In the genomic region with DNA sequence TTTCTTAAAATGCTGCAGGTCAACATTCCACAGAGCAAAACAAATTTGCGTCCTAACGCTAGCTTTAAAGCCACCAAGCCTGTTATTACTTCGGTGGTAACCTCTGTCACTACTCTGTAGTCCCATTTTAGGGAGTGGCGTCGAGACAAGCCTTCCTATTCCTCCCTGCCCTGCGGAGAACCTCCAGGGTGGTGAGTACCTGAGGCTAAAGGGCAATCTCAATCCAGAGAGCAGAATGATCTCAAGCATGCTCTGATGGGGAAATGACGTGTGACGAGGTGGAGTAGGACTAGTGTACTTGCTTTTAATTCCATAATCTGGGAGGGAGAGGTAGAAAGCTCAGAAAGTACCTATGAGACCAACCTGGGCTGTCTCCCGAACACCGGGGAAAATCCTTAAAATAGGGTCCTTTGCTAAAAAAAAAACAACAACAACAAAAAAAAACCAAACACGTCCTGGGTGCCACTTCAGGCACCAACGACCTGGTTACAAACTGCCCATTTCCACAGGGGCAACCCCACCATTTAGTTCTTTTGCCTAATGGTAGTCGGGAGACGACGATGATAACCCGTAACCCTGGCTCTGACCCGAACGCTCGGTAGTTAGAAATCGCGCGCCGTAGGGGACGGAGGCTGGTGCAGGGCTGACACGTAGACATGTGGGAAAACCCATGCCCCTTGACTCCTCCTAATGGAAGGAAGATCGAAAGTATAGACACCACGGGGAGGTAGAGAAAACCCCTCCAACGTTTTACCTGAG, we compare ENCODE assay signal across 8 mouse cellular contexts. TPM values are rescaled to one million over a fixed set of nuclear protein-coding genes. Genes with fewer than 3 reads are reported as not detected.
DNase-seq lines count a peak whose midpoint lies in the region; ATAC-seq and TF ChIP-seq lines count a peak whose summit lies in the region.

No protein-coding gene starts in this region.

- H3K9ac ChIP-seq in hindbrain, embryonic 11.5 days (ENCODE audit: low read depth, low read length), result peak overlapping the region; percentile 61
- peak overlapping the region; percentile 72 for H3K9ac ChIP-seq in liver, adult 2 months (ENCODE audit: low read depth, low read length)
- peak overlapping the region; percentile 98 for H3K9ac ChIP-seq in stomach, embryonic 14.5 days (replicated peaks; ENCODE audit: low read depth, low read length)

- peak overlapping the region; percentile 100 for H3K27ac ChIP-seq in left cerebral cortex, adult 2 months
- peak overlapping the region; percentile 91 for H3K27ac ChIP-seq in bone marrow, adult 2 months (ENCODE audit: control insufficient read depth, insufficient read depth, low read depth, low read length, poor library complexity)
- H3K27ac ChIP-seq in hindbrain, embryonic 11.5 days (ENCODE audit: low read depth, low read length), result no peak overlapping the region
- peak overlapping the region; percentile 59 for H3K27ac ChIP-seq in liver, adult 2 months (replicated peaks; ENCODE audit: insufficient read depth, low read depth, low read length)
- peak overlapping the region; percentile 97; the same call in 1 of the 2 replicates for H3K27ac ChIP-seq in stomach, embryonic 14.5 days (ENCODE audit: low read length)

- WGBS in bone marrow, adult 2 months, result 2% methylated on average over 28 of the region's 28 CpGs
- WGBS in hindbrain, embryonic 11.5 days, result 4% methylated on average over 28 of the region's 28 CpGs
- WGBS in liver, adult 2 months, result 0% methylated on average over 28 of the region's 28 CpGs
- WGBS in stomach, embryonic 14.5 days, result 2% methylated on average over 28 of the region's 28 CpGs

- no peaks in the 10 kb centered on the region for H3K36me3 ChIP-seq in hindbrain, embryonic 11.5 days (ENCODE audit: control insufficient read depth, insufficient read depth, low read length)
- H3K36me3 ChIP-seq in liver, adult 2 months (ENCODE audit: control insufficient read depth, insufficient read depth, low read length), result peaks cover 21% of the 10 kb centered on the region
- peaks cover 35% of the 10 kb centered on the region for H3K36me3 ChIP-seq in stomach, embryonic 14.5 days (ENCODE audit: control insufficient read depth, insufficient read depth, low read length)

- peak overlapping the region; percentile 64 for H3K4me2 ChIP-seq in hindbrain, embryonic 11.5 days (replicated peaks; ENCODE audit: low read depth, low read length)
- H3K4me2 ChIP-seq in stomach, embryonic 14.5 days (replicated peaks; ENCODE audit: low read depth, low read length), result peak overlapping the region; percentile 87

- H3K79me2 ChIP-seq in liver, adult 2 months (ENCODE audit: control insufficient read depth, insufficient read depth, low read length), result peaks cover 10% of the 10 kb centered on the region

- H3K4me1 ChIP-seq in bone marrow, adult 2 months (ENCODE audit: control insufficient read depth, insufficient read depth, low read length), result peaks cover 1% of the 10 kb centered on the region; the same call in 1 of the 2 replicates
- H3K4me1 ChIP-seq in hindbrain, embryonic 11.5 days (replicated peaks; ENCODE audit: control insufficient read depth, insufficient read depth, low read length), result peaks cover 4% of the 10 kb centered on the region; the same call in 1 of the 2 replicates
- H3K4me1 ChIP-seq in liver, adult 2 months (ENCODE audit: control insufficient read depth, insufficient read depth, low read length), result peaks cover 10% of the 10 kb centered on the region; the same call in 1 of the 2 replicates
- H3K4me1 ChIP-seq in stomach, embryonic 14.5 days (ENCODE audit: control insufficient read depth, insufficient read depth, low read length), result peaks cover 13% of the 10 kb centered on the region; the same call in 1 of the 2 replicates

- no peaks in the 10 kb centered on the region for H3K27me3 ChIP-seq in hindbrain, embryonic 11.5 days (ENCODE audit: control insufficient read depth, insufficient read depth, low read length)
- H3K27me3 ChIP-seq in liver, adult 2 months (ENCODE audit: control insufficient read depth, insufficient read depth, low read length), result no peaks in the 10 kb centered on the region
- no peaks in the 10 kb centered on the region for H3K27me3 ChIP-seq in stomach, embryonic 14.5 days (ENCODE audit: control insufficient read depth, insufficient read depth, low read length)

- DNase-seq in left cerebral cortex, adult 2 months (ENCODE audit: extremely low spot score in 1 of 2, low spot score in 2 of 2), result no peak
- no peak for DNase-seq in left cerebral cortex, postnatal 14 days (ENCODE audit: low spot score in 2 of 2)
- DNase-seq in hindbrain, embryonic 11.5 days (ENCODE audit: low spot score), result no peak
- peak; percentile 82 for DNase-seq in liver, adult 2 months (ENCODE audit: extremely low read depth, low read depth, low spot score)
- DNase-seq in urinary bladder, adult 2 months (ENCODE audit: low spot score), result no peak

- peak overlapping the region; percentile 75 for H3K4me3 ChIP-seq in left cerebral cortex, adult 2 months
- H3K4me3 ChIP-seq in bone marrow, adult 2 months (replicated peaks; ENCODE audit: control insufficient read depth, low read depth, low read length), result peak overlapping the region; percentile 79
- H3K4me3 ChIP-seq in hindbrain, embryonic 11.5 days (ENCODE audit: low read depth, low read length), result peak overlapping the region; percentile 67
- H3K4me3 ChIP-seq in liver, adult 2 months (ENCODE audit: insufficient read depth, low read depth, low read length), result peak overlapping the region; percentile 68
- peak overlapping the region; percentile 90 for H3K4me3 ChIP-seq in stomach, embryonic 14.5 days (ENCODE audit: low read depth, low read length)

- ATAC-seq in hindbrain, embryonic 11.5 days (ENCODE audit: low FRiP score), result no peak
- ATAC-seq in stomach, embryonic 14.5 days (ENCODE audit: insufficient number of reproducible peaks, insufficient read depth, low FRiP score, low read depth), result no peak; the same call in 1 of the 2 replicates
- ATAC-seq in granulocyte monocyte progenitor cell, adult 5-6 weeks (replicated peaks; ENCODE audit: poor library complexity, severe bottlenecking), result no peak

- intact Hi-C loops in left cerebral cortex, adult 2 months (cut with DNase I), result loop anchor here (5.0 kb wide), 1 partner anchor 78 kb away; a partner anchor contains a TSS
- intact Hi-C loops in left cerebral cortex, postnatal 14 days (cut with DNase I), result loop anchor here (2.0 kb wide), 1 partner anchor 79 kb away; no protein-coding TSS in a partner anchor

- no peak for TF ChIP-seq CTCF in left cerebral cortex, adult 2 months (IDR thresholded peaks at IDR 0.05)
- no peak for TF ChIP-seq CTCF in bone marrow, adult 2 months (IDR thresholded peaks at IDR 0.05; ENCODE audit: control insufficient read depth, insufficient read depth, low read length)
- TF ChIP-seq CTCF in liver, adult 2 months (IDR thresholded peaks at IDR 0.05; ENCODE audit: low read depth, low read length), result no peak

- no peak for TF ChIP-seq POLR2A in bone marrow, adult 2 months (IDR thresholded peaks at IDR 0.05; ENCODE audit: borderline replicate concordance, control insufficient read depth, low read depth, low read length)
- TF ChIP-seq POLR2A in liver, adult 2 months (IDR thresholded peaks at IDR 0.05; ENCODE audit: extremely low read depth, insufficient read depth, low read length), result no peak

- H3K9me3 ChIP-seq in hindbrain, embryonic 11.5 days (ENCODE audit: control insufficient read depth, low read length), result no peaks in the 10 kb centered on the region
- no peaks in the 10 kb centered on the region for H3K9me3 ChIP-seq in stomach, embryonic 14.5 days (ENCODE audit: control insufficient read depth, low read depth, low read length)

RNA-seq across cellular contexts. Expression of a gene that starts 0.5 kb away (rescaled TPM):
- total RNA-seq in left cerebral cortex, adult 2 months (2021), result 10 to 100 TPM; 38.0 to 44.3 TPM
- total RNA-seq in left cerebral cortex, postnatal 14 days (2021), result 10 to 100 TPM; 40.0 to 41.7 TPM
- 43.2 and 65.2 TPM in 2 replicates for polyA plus RNA-seq in bone marrow, adult 2 months (2011; ENCODE audit: insufficient read depth, insufficient read length, low replicate concordance, missing spikeins)
- 67.4 and 68.4 TPM in 2 replicates for polyA plus RNA-seq in hindbrain, embryonic 11.5 days (2014; fragmentation: Nextera tagmentation; extraction: Ambion mirVana)
- total RNA-seq in liver, adult 2 months (2014; rRNA removed), result 41.1 and 58.7 TPM in 2 replicates
- polyA plus RNA-seq in liver, adult 2 months (2012; rRNA removed), result 89.5 and 106 TPM in 2 replicates
- polyA plus RNA-seq in stomach, embryonic 14.5 days (2014; fragmentation: Nextera tagmentation; extraction: Ambion mirVana), result 72.2 and 83.6 TPM in 2 replicates
- total RNA-seq in granulocyte monocyte progenitor cell, adult 5-6 weeks (2014; fragmentation: Nextera tagmentation), result 100 and 151 TPM in 2 replicates
- total RNA-seq in granulocyte monocyte progenitor cell, adult 5-6 weeks (2017), result 62.6 and 72.8 TPM in 2 replicates
- polyA plus RNA-seq in urinary bladder, adult 2 months (2012; rRNA removed), result 77.9 and 90.8 TPM in 2 replicates

RNA-seq across cellular contexts. Expression of a gene that starts 0.5 kb away (rescaled TPM):
- total RNA-seq in left cerebral cortex, adult 2 months (2021), result 10 to 100 TPM; 68.8 to 70.6 TPM
- 10 to 100 TPM; 62.1 to 68.3 TPM for total RNA-seq in left cerebral cortex, postnatal 14 days (2021)
- polyA plus RNA-seq in bone marrow, adult 2 months (2011; ENCODE audit: insufficient read depth, insufficient read length, low replicate concordance, missing spikeins), result 24.4 and 48.0 TPM in 2 replicates
- 42.6 and 49.8 TPM in 2 replicates for polyA plus RNA-seq in hindbrain, embryonic 11.5 days (2014; fragmentation: Nextera tagmentation; extraction: Ambion mirVana)
- 14.6 and 14.7 TPM in 2 replicates for total RNA-seq in liver, adult 2 months (2014; rRNA removed)
- 15.8 and 30.0 TPM in 2 replicates for polyA plus RNA-seq in liver, adult 2 months (2012; rRNA removed)
- 32.6 and 35.4 TPM in 2 replicates for polyA plus RNA-seq in stomach, embryonic 14.5 days (2014; fragmentation: Nextera tagmentation; extraction: Ambion mirVana)
- 78.2 and 83.9 TPM in 2 replicates for total RNA-seq in granulocyte monocyte progenitor cell, adult 5-6 weeks (2014; fragmentation: Nextera tagmentation)
- total RNA-seq in granulocyte monocyte progenitor cell, adult 5-6 weeks (2017), result 79.2 and 87.5 TPM in 2 replicates
- polyA plus RNA-seq in urinary bladder, adult 2 months (2012; rRNA removed), result 25.8 and 26.0 TPM in 2 replicates

RNA-seq across cellular contexts. Expression of a gene that starts 5.8 kb away (rescaled TPM):
- total RNA-seq in left cerebral cortex, adult 2 months (2021), result 10 to 100 TPM; 51.8 to 63.6 TPM
- total RNA-seq in left cerebral cortex, postnatal 14 days (2021), result 10 to 100 TPM; 64.6 to 69.9 TPM
- polyA plus RNA-seq in bone marrow, adult 2 months (2011; ENCODE audit: insufficient read depth, insufficient read length, low replicate concordance, missing spikeins), result 11.7 and 19.9 TPM in 2 replicates
- polyA plus RNA-seq in hindbrain, embryonic 11.5 days (2014; fragmentation: Nextera tagmentation; extraction: Ambion mirVana), result 200 and 243 TPM in 2 replicates
- total RNA-seq in liver, adult 2 months (2014; rRNA removed), result 12.1 and 12.8 TPM in 2 replicates
- 37.4 and 47.5 TPM in 2 replicates for polyA plus RNA-seq in liver, adult 2 months (2012; rRNA removed)
- polyA plus RNA-seq in stomach, embryonic 14.5 days (2014; fragmentation: Nextera tagmentation; extraction: Ambion mirVana), result 84.1 and 98.6 TPM in 2 replicates
- 17.8 and 25.6 TPM in 2 replicates for total RNA-seq in granulocyte monocyte progenitor cell, adult 5-6 weeks (2014; fragmentation: Nextera tagmentation)
- total RNA-seq in granulocyte monocyte progenitor cell, adult 5-6 weeks (2017), result 5.4 and 8.0 TPM in 2 replicates
- polyA plus RNA-seq in urinary bladder, adult 2 months (2012; rRNA removed), result 45.9 and 58.8 TPM in 2 replicates

RNA-seq across cellular contexts. Expression of a gene that starts 18.5 kb away (rescaled TPM):
- 10 to 100 TPM; 58.9 to 59.3 TPM for total RNA-seq in left cerebral cortex, adult 2 months (2021)
- 10 to 100 TPM; 65.2 to 66.9 TPM for total RNA-seq in left cerebral cortex, postnatal 14 days (2021)
- 28.5 and 52.0 TPM in 2 replicates for polyA plus RNA-seq in bone marrow, adult 2 months (2011; ENCODE audit: insufficient read depth, insufficient read length, low replicate concordance, missing spikeins)
- polyA plus RNA-seq in hindbrain, embryonic 11.5 days (2014; fragmentation: Nextera tagmentation; extraction: Ambion mirVana), result 23.6 and 25.2 TPM in 2 replicates
- total RNA-seq in liver, adult 2 months (2014; rRNA removed), result 4.9 and 7.0 TPM in 2 replicates
- 35.3 and 37.4 TPM in 2 replicates for polyA plus RNA-seq in liver, adult 2 months (2012; rRNA removed)
- polyA plus RNA-seq in stomach, embryonic 14.5 days (2014; fragmentation: Nextera tagmentation; extraction: Ambion mirVana), result 26.7 and 29.8 TPM in 2 replicates
- total RNA-seq in granulocyte monocyte progenitor cell, adult 5-6 weeks (2014; fragmentation: Nextera tagmentation), result 97.8 and 112 TPM in 2 replicates
- 6.2 and 8.4 TPM in 2 replicates for total RNA-seq in granulocyte monocyte progenitor cell, adult 5-6 weeks (2017)
- polyA plus RNA-seq in urinary bladder, adult 2 months (2012; rRNA removed), result 29.6 and 35.9 TPM in 2 replicates

RNA-seq across cellular contexts. Expression of a gene that starts 36.1 kb away (rescaled TPM):
- total RNA-seq in left cerebral cortex, adult 2 months (2021), result 10 to 100 TPM; 30.0 to 39.7 TPM
- 10 to 100 TPM; 30.1 to 32.1 TPM for total RNA-seq in left cerebral cortex, postnatal 14 days (2021)
- 119 and 234 TPM in 2 replicates for polyA plus RNA-seq in bone marrow, adult 2 months (2011; ENCODE audit: insufficient read depth, insufficient read length, low replicate concordance, missing spikeins)
- 33.5 and 39.8 TPM in 2 replicates for polyA plus RNA-seq in hindbrain, embryonic 11.5 days (2014; fragmentation: Nextera tagmentation; extraction: Ambion mirVana)
- 18.5 and 25.8 TPM in 2 replicates for total RNA-seq in liver, adult 2 months (2014; rRNA removed)
- 41.4 and 52.2 TPM in 2 replicates for polyA plus RNA-seq in liver, adult 2 months (2012; rRNA removed)
- 34.0 and 38.0 TPM in 2 replicates for polyA plus RNA-seq in stomach, embryonic 14.5 days (2014; fragmentation: Nextera tagmentation; extraction: Ambion mirVana)
- total RNA-seq in granulocyte monocyte progenitor cell, adult 5-6 weeks (2014; fragmentation: Nextera tagmentation), result 79.2 and 111 TPM in 2 replicates
- total RNA-seq in granulocyte monocyte progenitor cell, adult 5-6 weeks (2017), result 44.3 and 57.8 TPM in 2 replicates
- 53.4 and 57.7 TPM in 2 replicates for polyA plus RNA-seq in urinary bladder, adult 2 months (2012; rRNA removed)
